Mouse (Mus musculus): ENCODE measurements at regions not wholly inside any gene's neighbourhood (a gene's known extent, or its start where the extent isn't known, plus 50 kb on each side); places are given as distances from the start of the nearest gene placed in this dataset.

DNA sequence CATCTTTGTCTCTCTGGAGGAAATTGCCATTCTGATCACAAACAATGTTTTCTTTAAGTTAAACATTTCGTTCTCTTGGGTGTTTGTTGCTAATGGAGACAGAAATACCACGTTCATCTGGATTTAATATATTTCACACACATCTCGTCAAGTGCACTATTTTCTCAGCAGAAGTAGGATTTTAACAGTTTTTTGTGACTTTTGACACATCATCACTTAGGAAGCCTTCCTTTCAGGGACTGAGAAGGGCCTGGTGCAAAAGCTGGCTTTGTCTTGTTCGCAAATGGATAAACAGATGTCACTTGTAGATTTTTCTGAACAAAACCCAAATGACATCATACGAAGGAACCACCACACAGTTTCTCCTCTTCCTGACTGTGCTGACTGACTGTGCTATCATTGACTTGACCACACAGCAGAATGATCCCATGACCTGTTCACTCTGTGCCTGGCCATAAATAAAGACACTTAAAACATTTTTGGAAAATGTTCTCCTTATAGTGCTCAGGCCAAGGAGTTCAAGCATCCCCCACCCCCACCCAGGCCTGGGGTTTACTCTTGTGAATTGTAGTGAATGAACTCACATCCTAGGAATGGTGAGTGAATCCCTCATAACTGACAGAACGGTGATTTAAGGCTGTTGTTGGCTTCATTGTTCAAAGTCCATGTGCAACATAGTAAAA lies 767.7 kb upstream of the Adgrl2 start:
- TF ChIP-seq CTCF (IDR thresholded peaks at IDR 0.05; ENCODE audit: borderline replicate concordance, control insufficient read depth, extremely low read depth, insufficient read depth, low read length, poor library complexity) (no peak), POLR2A (IDR thresholded peaks at IDR 0.05; ENCODE audit: control insufficient read depth, extremely low read depth, insufficient read depth, low read length, poor library complexity) (no peak)

Measured in thymus, adult 2 months (tissue).